Mouse (Mus musculus): ENCODE data around the gene Slc35f2. TPM values are rescaled to one million over a fixed set of nuclear protein-coding genes. Genes with fewer than 3 reads are reported as not detected.

Slc35f2 gene
- not detected in 2 replicates for total RNA-seq (2012; rRNA removed)
- polyA plus RNA-seq (2012; ENCODE audit: insufficient read depth in 1 of 2, insufficient read length in 2 of 2, low read depth in 1 of 2, low replicate concordance in 2 of 2, missing spikeins in 1 of 2): not detected

- no peak for DNase-seq (ENCODE audit: low read depth, low spot score)
- H3K9ac ChIP-seq (ENCODE audit: control insufficient read depth, low read depth, low read length, poor library complexity, severe bottlenecking): no peak within 1 kb of the TSS
- H3K9me3 ChIP-seq (replicated peaks; ENCODE audit: insufficient read depth, low read length): no peaks in the 10 kb centered on the region
- H3K4me3 ChIP-seq (ENCODE audit: control insufficient read depth in 1 of 2, insufficient read depth in 1 of 2, low read depth in 2 of 2, low read length in 2 of 2): no peak within 1 kb of the TSS
- H3K4me1 ChIP-seq (ENCODE audit: control insufficient read depth in 1 of 2, insufficient read depth in 2 of 2, low read length in 2 of 2): no peaks in the 10 kb centered on the region
- H3K36me3 ChIP-seq (ENCODE audit: control insufficient read depth in 1 of 2, insufficient read depth in 2 of 2, low read length in 2 of 2): no peaks in the 10 kb centered on the region
- H3K79me2 ChIP-seq (ENCODE audit: control insufficient read depth, insufficient read depth, low read length, poor library complexity): no peaks in the 10 kb centered on the region
- H3K27ac ChIP-seq (ENCODE audit: control insufficient read depth, low read depth, low read length): no peak within 1 kb of the TSS
- H3K27me3 ChIP-seq (ENCODE audit: control insufficient read depth in 1 of 2, insufficient read depth in 2 of 2, low read length in 2 of 2): peaks cover 0 to 1% of the 10 kb centered on the region in 2 experiments; a peak in 1 of 4 replicates
- TF ChIP-seq SIN3A (IDR thresholded peaks at IDR 0.05; ENCODE audit: low read length) (no peak), BHLHE40 (IDR thresholded peaks at IDR 0.05; ENCODE audit: borderline replicate concordance, low read depth, low read length) (no peak), UBTF (IDR thresholded peaks at IDR 0.05; ENCODE audit: borderline replicate concordance, insufficient read depth, low read depth, low read length) (no peak)
These were observed at the start of gene Slc35f2 for GRCm38 (mm10) chr9:53771344-53772021. Gene Slc35f2 (plus strand): TSS chr9:53771538.

GRCm38 (mm10) chr9:53740829-53741404, 30.4 kb upstream of the Slc35f2 start:
- DNase-seq (ENCODE audit: low read depth, low spot score): peak; percentile 7
- no peak overlapping the region for H3K4me3 ChIP-seq (ENCODE audit: control insufficient read depth in 1 of 2, insufficient read depth in 1 of 2, low read depth in 2 of 2, low read length in 2 of 2)
- 0 out of 4 replicates have a peak, but pooled peaks cover 0 to 1% of the 10 kb centered on the region in 2 experiments for H3K27me3 ChIP-seq (ENCODE audit: control insufficient read depth in 1 of 2, insufficient read depth in 2 of 2, low read length in 2 of 2)
- peak; percentile 9; the same call in 1 of the 2 replicates for TF ChIP-seq MAFK (IDR thresholded peaks at IDR 0.05; ENCODE audit: borderline replicate concordance, low read depth, low read length)
- no peak for TF ChIP-seq GABPA (IDR thresholded peaks at IDR 0.05; ENCODE audit: low read depth, low read length)
- H3K79me2 ChIP-seq (ENCODE audit: control insufficient read depth, insufficient read depth, low read length, poor library complexity): no peaks in the 10 kb centered on the region
- no peaks in the 10 kb centered on the region for H3K9me3 ChIP-seq (replicated peaks; ENCODE audit: insufficient read depth, low read length)
- no peak overlapping the region for H3K27ac ChIP-seq (ENCODE audit: control insufficient read depth, low read depth, low read length)
- H3K36me3 ChIP-seq (ENCODE audit: control insufficient read depth in 1 of 2, insufficient read depth in 2 of 2, low read length in 2 of 2): no peaks in the 10 kb centered on the region
- no peaks in the 10 kb centered on the region for H3K4me1 ChIP-seq (ENCODE audit: control insufficient read depth in 1 of 2, insufficient read depth in 2 of 2, low read length in 2 of 2)
- no peak overlapping the region for H3K9ac ChIP-seq (ENCODE audit: control insufficient read depth, low read depth, low read length, poor library complexity, severe bottlenecking)

DNA sequence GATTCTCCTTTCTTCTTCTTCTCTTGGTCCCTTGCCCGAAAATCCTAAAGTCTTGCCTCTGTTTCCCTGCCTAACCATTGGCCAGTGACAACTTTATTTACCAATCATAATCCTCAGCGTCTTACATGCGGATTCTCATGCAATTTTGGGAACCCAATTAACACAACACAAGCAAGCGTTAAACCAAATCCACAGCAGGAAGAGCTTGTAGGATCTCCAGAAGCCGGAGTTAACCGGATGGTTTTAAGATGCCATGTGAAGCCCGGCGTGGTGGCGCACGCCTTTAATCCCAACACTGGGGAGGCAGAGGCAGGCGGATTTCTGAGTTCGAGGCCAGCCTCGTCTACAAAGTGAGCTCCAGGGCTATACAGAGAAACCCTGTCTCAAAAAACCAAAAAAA, 20.9 kb upstream of the Slc35f2 start:
- Histone ChIP-seq H3K9me3 (replicated peaks; ENCODE audit: insufficient read depth, low read length) (no peaks in the 10 kb centered on the region), H3K4me3 (ENCODE audit: control insufficient read depth in 1 of 2, insufficient read depth in 1 of 2, low read depth in 2 of 2, low read length in 2 of 2) (no peak overlapping the region), H3K79me2 (ENCODE audit: control insufficient read depth, insufficient read depth, low read length, poor library complexity) (no peaks in the 10 kb centered on the region), H3K27ac (ENCODE audit: control insufficient read depth, low read depth, low read length) (no peak overlapping the region), H3K9ac (ENCODE audit: control insufficient read depth, low read depth, low read length, poor library complexity, severe bottlenecking) (no peak overlapping the region), H3K36me3 (ENCODE audit: control insufficient read depth in 1 of 2, insufficient read depth in 2 of 2, low read length in 2 of 2) (no peaks in the 10 kb centered on the region), H3K27me3 (ENCODE audit: control insufficient read depth in 1 of 2, insufficient read depth in 2 of 2, low read length in 2 of 2) (peaks cover 0 to 2% of the 10 kb centered on the region in 2 experiments; a peak in 3 of 4 replicates), H3K4me1 (ENCODE audit: control insufficient read depth in 1 of 2, insufficient read depth in 2 of 2, low read length in 2 of 2) (no peaks in the 10 kb centered on the region)
- DNase-seq (ENCODE audit: low read depth, low spot score): no peak
- no peak for TF ChIP-seq BHLHE40 (IDR thresholded peaks at IDR 0.05; ENCODE audit: borderline replicate concordance, low read depth, low read length)
- no peak for TF ChIP-seq JUND (IDR thresholded peaks at IDR 0.05; ENCODE audit: low read depth, low read length)
- no peak for TF ChIP-seq HCFC1 (IDR thresholded peaks at IDR 0.05; ENCODE audit: low read depth, low read length)
- TF ChIP-seq MYC (IDR thresholded peaks at IDR 0.05; ENCODE audit: low read depth, low read length): no peak
- no peak for TF ChIP-seq CTCF (IDR thresholded peaks at IDR 0.05 in 2 of 3, conservative IDR thresholded peaks at IDR 0.05 in 1 of 3; ENCODE audit: control insufficient read depth in 1 of 3, insufficient read depth in 1 of 3, low read depth in 2 of 3, low read length in 3 of 3, poor library complexity in 1 of 3, severe bottlenecking in 1 of 3)
- TF ChIP-seq MEF2A (IDR thresholded peaks at IDR 0.05; ENCODE audit: extremely low read depth, insufficient replicate concordance, low read depth, low read length, poor library complexity, severe bottlenecking): no peak
- TF ChIP-seq ZMIZ1 (IDR thresholded peaks at IDR 0.05; ENCODE audit: low read depth, low read length): no peak
- TF ChIP-seq POLR2AphosphoS2 (IDR thresholded peaks at IDR 0.05; ENCODE audit: low read length): no peak
- no peak for TF ChIP-seq RAD21 (IDR thresholded peaks at IDR 0.05; ENCODE audit: low read depth, low read length)
- no peak for TF ChIP-seq SIN3A (IDR thresholded peaks at IDR 0.05; ENCODE audit: low read length)
- no peak for TF ChIP-seq KAT2A (conservative IDR thresholded peaks at IDR 0.05; ENCODE audit: low read depth, low read length)
- no peak for TF ChIP-seq NELFE (IDR thresholded peaks at IDR 0.05; ENCODE audit: low read depth, low read length)
- TF ChIP-seq TBP (IDR thresholded peaks at IDR 0.05; ENCODE audit: low read depth, low read length): no peak
- TF ChIP-seq ETS1 (IDR thresholded peaks at IDR 0.05; ENCODE audit: low read depth, low read length): no peak
- TF ChIP-seq MAFK (IDR thresholded peaks at IDR 0.05; ENCODE audit: borderline replicate concordance, low read depth, low read length): no peak
- TF ChIP-seq POLR2A (IDR thresholded peaks at IDR 0.05; ENCODE audit: control insufficient read depth in 1 of 2, insufficient read depth in 1 of 2, low read depth in 1 of 2, low read length in 2 of 2, poor library complexity in 1 of 2): no peak
- no peak for TF ChIP-seq ZC3H11A (IDR thresholded peaks at IDR 0.05; ENCODE audit: low read depth, low read length)
- no peak for TF ChIP-seq CHD2 (IDR thresholded peaks at IDR 0.05; ENCODE audit: low read length)
- no peak for TF ChIP-seq ZKSCAN1 (IDR thresholded peaks at IDR 0.05; ENCODE audit: low read depth, low read length)
